Mouse (Mus musculus) hindbrain, embryonic 10.5 days (tissue): ENCODE results near the gene Prrc2a. TPM values are rescaled to one million over a fixed set of nuclear protein-coding genes. Genes with fewer than 3 reads are reported as not detected.

Experiments used
- DNase-seq: peaks from one replicate; pipeline ENCODE4 v3.0.0-alpha.2; 2017; ENCODE audit warnings: low spot score
- H3K27ac ChIP-seq: fragments of 300-500 bp; sonication (generic); 2 replicates; pipeline ENCODE4 v1.5.1; 2016; ENCODE audit warnings: mild to moderate bottlenecking, moderate library complexity
- H3K27me3 ChIP-seq: fragments of 300-500 bp; sonication (generic); 2 replicates; pipeline ENCODE4 v1.6.1; 2016; ENCODE audit warnings: mild to moderate bottlenecking; ENCODE audit not compliant: poor library complexity, insufficient read depth, severe bottlenecking
- H3K36me3 ChIP-seq: fragments of 300-500 bp; sonication (generic); 2 replicates; pipeline ENCODE4 v1.6.1; 2016; ENCODE audit warnings: mild to moderate bottlenecking, moderate library complexity
- H3K4me1 ChIP-seq: fragments of 300-500 bp; sonication (generic); replicated peaks from 2 replicates; pipeline ENCODE4 v1.6.1; 2016; ENCODE audit warnings: mild to moderate bottlenecking
- H3K4me3 ChIP-seq: fragments of 300-500 bp; sonication (generic); 2 replicates; pipeline ENCODE4 v1.5.1; 2016; ENCODE audit warnings: mild to moderate bottlenecking, moderate library complexity
- H3K9me3 ChIP-seq: fragments of 300-500 bp; sonication (generic); 2 replicates; pipeline ENCODE4 v1.6.1; 2016; ENCODE audit warnings: mild to moderate bottlenecking, moderate library complexity
- WGBS: fragments of 180-500 bp; shearing (Covaris S2); methylation state at CpG from one replicate; pipeline ENCODE4 v1.1.7; 2016; 5-methylcytosine and 5-hydroxymethylcytosine counted together
- polyA plus RNA-seq: library from polyadenylated mRNA; unstranded; fragments of >200 nt; fragmentation: Nextera tagmentation; extraction: Ambion mirVana; gene quantifications from 2 replicates; pipeline ENCODE4 v1.2.1, GENCODE M21; 2016

Gene Prrc2a
- polyA plus RNA-seq, 1 experiment from 2014 or later: 221 TPM

- 74% methylated on average over 10 of the region's 10 CpGs for WGBS
- H3K36me3 ChIP-seq: peaks cover 95% of the 10 kb centered on the region
- H3K9me3 ChIP-seq: no peaks in the 10 kb centered on the region
- no peak overlapping the region for H3K27ac ChIP-seq
- H3K27me3 ChIP-seq: no peaks in the 10 kb centered on the region
- H3K4me1 ChIP-seq: peaks cover 13% of the 10 kb centered on the region
- no peak for DNase-seq
- H3K4me3 ChIP-seq: no peak overlapping the region
Observed at GRCm38 (mm10) chr17:35100196-35100765, 64.4 kb downstream of the Prrc2a start.

Other genes with a start within 250 kb of the Prrc2a start
- 16.2 and 20.7 TPM in 2 replicates for gene Neu1, start 233.6 kb downstream of the Prrc2a start, polyA plus RNA-seq
- 0.09 and 0.20 TPM in 2 replicates for gene Hspa1b, start 205.7 kb downstream of the Prrc2a start, polyA plus RNA-seq
- 0.42 TPM in 1 of 2 replicates, not detected in the other for gene Gm20481, start 195.0 kb downstream of the Prrc2a start, polyA plus RNA-seq
- 0.90 and 1.7 TPM in 2 replicates for gene Hspa1a, start 192.7 kb downstream of the Prrc2a start, polyA plus RNA-seq
- 0.76 and 0.78 TPM in 2 replicates for gene Hspa1l, start 192.2 kb downstream of the Prrc2a start, polyA plus RNA-seq
- 278 and 314 TPM in 2 replicates for gene Lsm2, start 183.0 kb downstream of the Prrc2a start, polyA plus RNA-seq
- 176 and 199 TPM in 2 replicates for gene Vars, start 163.9 kb downstream of the Prrc2a start, polyA plus RNA-seq
- 0.10 and 0.24 TPM in 2 replicates for gene Vwa7, start 148.3 kb downstream of the Prrc2a start, polyA plus RNA-seq
- 5.2 and 5.6 TPM in 2 replicates for gene Sapcd1, start 136.9 kb downstream of the Prrc2a start, polyA plus RNA-seq
- gene Msh5, start 118.2 kb downstream of the Prrc2a start, polyA plus RNA-seq: 3.9 and 6.4 TPM in 2 replicates
- 232 and 239 TPM in 2 replicates for gene Clic1, start 114.9 kb downstream of the Prrc2a start, polyA plus RNA-seq
- gene Ddah2, start 105.9 kb downstream of the Prrc2a start, polyA plus RNA-seq: 536 and 664 TPM in 2 replicates
- gene Ly6g6c, start 99.5 kb downstream of the Prrc2a start, polyA plus RNA-seq: 0.20 and 0.27 TPM in 2 replicates
- gene Mpig6b, start 98.7 kb downstream of the Prrc2a start, polyA plus RNA-seq: 0.76 and 1.1 TPM in 2 replicates
- gene Ly6g6e, start 88.0 kb downstream of the Prrc2a start, polyA plus RNA-seq: 0.76 and 0.97 TPM in 2 replicates
- 2.1 and 2.4 TPM in 2 replicates for gene Ly6g6d, start 86.8 kb downstream of the Prrc2a start, polyA plus RNA-seq
- gene Ly6g6f, start 79.3 kb downstream of the Prrc2a start, polyA plus RNA-seq: 0.67 and 0.80 TPM in 2 replicates
- 58.2 and 67.1 TPM in 2 replicates for gene Abhd16a, start 75.6 kb downstream of the Prrc2a start, polyA plus RNA-seq
- not detected in 2 replicates for gene Ly6g5c, start 56.6 kb downstream of the Prrc2a start, polyA plus RNA-seq
- gene Ly6g5b, start 49.5 kb downstream of the Prrc2a start, polyA plus RNA-seq: 0.90 and 1.7 TPM in 2 replicates
- 33.1 and 33.5 TPM in 2 replicates for gene Gpank1, start 43.4 kb downstream of the Prrc2a start, polyA plus RNA-seq
- gene Csnk2b, start 42.8 kb downstream of the Prrc2a start, polyA plus RNA-seq: 303 and 328 TPM in 2 replicates
- gene D17H6S53E, start 38.5 kb downstream of the Prrc2a start, polyA plus RNA-seq: 10.0 and 10.2 TPM in 2 replicates
- 0.16 and 0.49 TPM in 2 replicates for gene Apom, start 32.8 kb downstream of the Prrc2a start, polyA plus RNA-seq
- gene Bag6, start 29.7 kb downstream of the Prrc2a start, polyA plus RNA-seq: 70.3 and 77.6 TPM in 2 replicates
- 4.2 and 6.5 TPM in 2 replicates for gene Aif1, start 11.2 kb upstream of the Prrc2a start, polyA plus RNA-seq
- gene Lst1, start 23.5 kb upstream of the Prrc2a start, polyA plus RNA-seq: 4.8 and 11.9 TPM in 2 replicates
- gene Ltb, start 29.5 kb upstream of the Prrc2a start, polyA plus RNA-seq: 0.17 and 0.19 TPM in 2 replicates
- gene Tnf, start 37.1 kb upstream of the Prrc2a start, polyA plus RNA-seq: not detected in 2 replicates
- gene Lta, start 40.5 kb upstream of the Prrc2a start, polyA plus RNA-seq: not detected in 2 replicates
- 0.42 and 0.46 TPM in 2 replicates for gene Gm16181, start 55.9 kb upstream of the Prrc2a start, polyA plus RNA-seq
- 7.6 and 12.9 TPM in 2 replicates for gene Atp6v1g2, start 68.8 kb upstream of the Prrc2a start, polyA plus RNA-seq
- gene Nfkbil1, start 70.9 kb upstream of the Prrc2a start, polyA plus RNA-seq: 10.2 and 11.6 TPM in 2 replicates
- 661 and 692 TPM in 2 replicates for gene Ddx39b, start 76.8 kb upstream of the Prrc2a start, polyA plus RNA-seq
- gene H2-D1, start 97.8 kb upstream of the Prrc2a start, polyA plus RNA-seq: 54.3 and 60.1 TPM in 2 replicates
- not detected in 2 replicates for gene H2-Q1, start 155.5 kb upstream of the Prrc2a start, polyA plus RNA-seq
- gene H2-Q2, start 177.3 kb upstream of the Prrc2a start, polyA plus RNA-seq: 0.73 and 0.76 TPM in 2 replicates
- gene H2-Q4, start 214.7 kb upstream of the Prrc2a start, polyA plus RNA-seq: 2.2 and 2.9 TPM in 2 replicates